Mouse (Mus musculus) neural tube, embryonic 12.5 days (tissue): Measurements from ENCODE around the gene Mrgprh. TPM values are rescaled to one million over a fixed set of nuclear protein-coding genes. Genes with fewer than 3 reads are reported as not detected.

ENCODE experiments used
- microRNA-seq: library from miRNA; unstranded; fragments of <30 nt; microRNA quantifications from one replicate; pipeline ENCODE4, GENCODE M21; 2017
- polyA plus RNA-seq: library from polyadenylated mRNA; unstranded; fragments of >200 nt; fragmentation: Nextera tagmentation; extraction: Ambion mirVana; gene quantifications from 2 replicates; pipeline ENCODE4 v1.2.1, GENCODE M21; 2016

Mrgprh gene
- polyA plus RNA-seq, 1 experiment from 2014 or later = not detected

Small RNAs within 50 kb of the gene (microRNA-seq; reads per million reads assigned to microRNA genes)
- gene Gm24085 = not detected

Other genes starting within 250 kb of the Mrgprh start
- gene Slc22a1, start 200.2 kb upstream of the Mrgprh start, polyA plus RNA-seq = 0.52 TPM in 1 of 2 replicates, not detected in the other
- 21.6 and 21.7 TPM in 2 replicates for gene Igf2r, start 106.4 kb upstream of the Mrgprh start, polyA plus RNA-seq
- 0.32 and 0.34 TPM in 2 replicates for gene Mas1, start 7.9 kb upstream of the Mrgprh start, polyA plus RNA-seq
- gene Pnldc1, start 34.2 kb downstream of the Mrgprh start, polyA plus RNA-seq = 1.1 and 2.6 TPM in 2 replicates
- 477 and 481 TPM in 2 replicates for gene Tcp1, start 39.7 kb downstream of the Mrgprh start, polyA plus RNA-seq
- gene Mrpl18, start 40.3 kb downstream of the Mrgprh start, polyA plus RNA-seq = 140 and 146 TPM in 2 replicates
- gene Acat3, start 64.6 kb downstream of the Mrgprh start, polyA plus RNA-seq = 0.60 and 1.2 TPM in 2 replicates
- gene Acat2, start 84.7 kb downstream of the Mrgprh start, polyA plus RNA-seq = 376 and 382 TPM in 2 replicates
- 96.5 and 117 TPM in 2 replicates for gene Wtap, start 118.1 kb downstream of the Mrgprh start, polyA plus RNA-seq
- gene Sod2, start 130.8 kb downstream of the Mrgprh start, polyA plus RNA-seq = 125 and 129 TPM in 2 replicates
- not detected in 2 replicates for gene Gpr31b, start 176.3 kb downstream of the Mrgprh start, polyA plus RNA-seq
- gene Tcp10b, start 185.1 kb downstream of the Mrgprh start, polyA plus RNA-seq = not detected in 2 replicates